Mouse (Mus musculus) forebrain, embryonic 16.5 days (tissue): ENCODE measurements at regions not wholly inside any gene's neighbourhood (a gene's known extent, or its start where the extent isn't known, plus 50 kb on each side); places are given as distances from the start of the nearest gene placed in this dataset.

Source experiments
- ATAC-seq: fragments of 200-750 bp; cut with Nextera tagmentation; 2 replicates; pipeline ENCODE4 v1.8.0; 2017; ENCODE audit warnings: mild to moderate bottlenecking, moderate library complexity
- H3K27ac ChIP-seq: fragments of 300-500 bp; sonication (generic); 2 replicates; pipeline ENCODE4 v1.5.1; 2014; ENCODE audit warnings: low read length, control low read depth
- H3K27me3 ChIP-seq: fragments of 300-500 bp; sonication (generic); replicated peaks from 2 replicates; pipeline ENCODE4 v1.6.1; 2014; ENCODE audit warnings: low read length; ENCODE audit not compliant: control insufficient read depth, insufficient read depth
- H3K36me3 ChIP-seq: fragments of 300-500 bp; sonication (generic); 2 replicates; pipeline ENCODE4 v1.6.1; 2014; ENCODE audit not compliant: control insufficient read depth, insufficient read depth
- H3K4me1 ChIP-seq: fragments of 300-500 bp; sonication (generic); replicated peaks from 2 replicates; pipeline ENCODE4 v1.6.1; 2014; ENCODE audit warnings: low read length; ENCODE audit not compliant: control insufficient read depth, insufficient read depth
- H3K4me2 ChIP-seq: fragments of 300-500 bp; sonication (generic); 2 replicates; pipeline ENCODE4 v1.6.1; 2014; ENCODE audit warnings: mild to moderate bottlenecking, low read length, control low read depth
- H3K4me3 ChIP-seq: fragments of 300-500 bp; sonication (generic); replicated peaks from 2 replicates; pipeline ENCODE4 v1.5.1; 2014; ENCODE audit warnings: mild to moderate bottlenecking, low read length, control low read depth
- H3K9ac ChIP-seq: fragments of 300-500 bp; sonication (generic); replicated peaks from 2 replicates; pipeline ENCODE4 v1.6.1; 2014; ENCODE audit warnings: low read depth, low read length, control low read depth
- H3K9me3 ChIP-seq: fragments of 300-500 bp; sonication (generic); 2 replicates; pipeline ENCODE4 v1.6.1; 2016; ENCODE audit warnings: low read length; ENCODE audit not compliant: control insufficient read depth
- WGBS: fragments of 180-500 bp; shearing (Covaris S2); extraction: QIAGEN DNeasy Blood & Tissue Kit; methylation state at CpG from one replicate; pipeline ENCODE4 v1.1.7; 2014; 5-methylcytosine and 5-hydroxymethylcytosine counted together

DNA sequence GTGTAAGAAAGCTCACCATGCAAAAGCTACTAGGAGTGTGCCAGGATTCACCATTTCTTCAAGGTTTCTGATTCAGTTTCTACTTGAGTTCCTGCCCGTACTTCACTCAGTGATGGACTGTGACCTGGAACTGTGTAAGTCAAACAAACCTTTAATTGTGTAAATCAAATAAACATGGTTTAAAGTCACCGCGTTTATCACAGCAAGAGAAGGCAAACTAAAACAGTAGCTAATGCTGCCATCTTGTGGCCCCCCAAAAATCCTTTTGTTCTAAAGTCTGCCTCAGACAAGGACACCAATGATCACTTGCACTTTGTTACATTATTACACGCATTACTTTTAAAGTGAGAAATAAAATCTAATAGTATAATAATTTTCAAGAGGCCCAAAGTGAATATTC, 63.6 kb upstream of the Dcx start:
- WGBS = 38% methylated on average over 4 of the region's 4 CpGs
- H3K4me2 ChIP-seq = no peak overlapping the region

More for the DNA sequence above, 63.6 kb upstream of the Dcx start:
- no peaks in the 10 kb centered on the region for H3K4me1 ChIP-seq
- H3K27me3 ChIP-seq = no peaks in the 10 kb centered on the region
- no peaks in the 10 kb centered on the region for H3K36me3 ChIP-seq
- no peak overlapping the region for H3K9ac ChIP-seq
- no peaks in the 10 kb centered on the region for H3K9me3 ChIP-seq
- H3K27ac ChIP-seq = no peak overlapping the region
- peak; percentile 64 for ATAC-seq
- H3K4me3 ChIP-seq = no peak overlapping the region
